Mouse (Mus musculus) neutrophil, adult 5-6 weeks (primary cell): Measurements from ENCODE around the gene Gpr65. TPM values are rescaled to one million over a fixed set of nuclear protein-coding genes. Genes with fewer than 3 reads are reported as not detected.
A peak's percentile ranks its signal among the peaks of the same experiment; 100 is the strongest.
"Not testable (repeated sequence)": the region's sequence is repeated elsewhere in the genome, so short reads cannot be mapped to it uniquely, and the experiment has no call there.

Experiments
- ATAC-seq: fragments of 151-379, 151-347 bp; 2 replicates; pipeline ENCODE4 v1.8.0; 2017; ENCODE audit warnings: mild to moderate bottlenecking, moderate TSS enrichment; ENCODE audit not compliant: insufficient number of reproducible peaks, poor library complexity, low FRiP score, severe bottlenecking; ENCODE audit errors: extremely low read depth
- total RNA-seq: library from RNA; stranded (forward); fragments of 200-1000 nt; gene quantifications from 2 replicates; pipeline ENCODE4 v1.2.3, GENCODE M21; 2017

Gpr65 gene
- 37.0 and 37.6 TPM in 2 replicates for total RNA-seq

DNA sequence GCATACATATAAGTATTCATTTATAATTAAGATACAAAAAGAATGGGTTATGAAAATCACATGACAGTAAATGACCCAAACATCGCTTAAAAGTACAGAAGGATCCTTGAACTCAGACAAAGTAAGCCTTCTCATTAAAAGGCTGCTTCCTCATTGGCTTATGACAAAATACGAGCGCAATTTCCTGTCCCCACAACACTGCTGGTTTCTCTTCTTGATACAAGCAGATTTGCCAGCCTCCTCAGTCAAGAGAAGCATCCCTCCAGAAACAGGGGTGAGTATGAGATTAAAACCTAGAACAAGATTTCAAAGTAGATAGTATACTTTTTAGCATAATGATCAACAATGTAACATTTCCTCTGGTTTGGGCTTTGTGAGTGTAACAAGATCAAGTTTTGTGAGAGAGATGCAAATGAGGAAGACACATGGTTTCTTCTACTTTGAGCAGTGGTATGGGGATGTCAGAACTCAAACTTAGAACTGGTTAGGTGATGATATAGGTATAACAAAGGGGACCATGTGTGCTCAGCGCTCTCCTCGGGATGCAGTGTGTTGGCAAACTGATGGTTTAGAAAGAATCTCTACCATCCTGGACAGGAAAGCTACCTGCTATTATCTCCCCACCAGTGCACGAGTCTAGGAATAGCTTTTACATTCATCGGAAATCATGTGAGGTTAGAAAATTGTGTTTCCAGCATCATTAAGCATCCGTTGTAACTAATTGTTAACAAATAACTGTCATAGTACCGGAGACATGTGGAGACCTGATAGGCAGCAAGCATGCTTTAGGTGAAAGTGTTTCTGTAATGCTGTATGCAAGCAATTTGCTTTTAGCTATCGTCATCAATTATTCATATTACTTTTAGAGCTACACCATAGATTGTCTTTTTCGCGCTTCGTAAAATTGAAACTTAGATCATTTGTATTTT lies at the start of gene Gpr65:
TSS of gene Gpr65 (plus strand) at position 195 of the 929 bp plus-strand sequence.
- ATAC-seq: peak; percentile 53

GRCm38 (mm10) chr12:98223286-98223685 lies 45.1 kb upstream of the Gpr65 start:
- ATAC-seq: no peak

DNA sequence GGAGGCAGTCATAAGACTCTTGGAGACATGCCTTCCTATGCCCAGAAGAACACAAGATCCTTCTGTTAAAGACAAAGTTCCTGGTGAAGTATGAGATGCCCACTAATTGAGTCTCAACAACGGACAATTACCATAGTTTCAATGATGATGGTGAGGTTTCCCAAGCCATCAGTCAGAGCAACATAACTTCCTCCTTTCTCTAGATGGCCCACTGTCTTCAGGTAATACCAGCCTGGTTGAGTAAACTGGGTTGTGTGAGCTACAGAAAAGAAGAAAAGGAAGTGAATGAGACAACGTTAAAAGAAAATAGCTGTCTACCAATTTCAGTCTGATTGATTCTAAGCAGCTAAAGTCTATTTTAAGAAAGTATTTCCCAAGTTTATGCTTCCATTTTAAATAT lies 41.4 kb upstream of the Gpr65 start:
- ATAC-seq: no peak

GRCm38 (mm10) chr12:98238478-98238877 lies 30.0 kb upstream of the Gpr65 start:
- not testable (repeated sequence) for ATAC-seq

GRCm38 (mm10) chr12:98244161-98244560 lies 24.3 kb upstream of the Gpr65 start:
- ATAC-seq: no peak

DNA sequence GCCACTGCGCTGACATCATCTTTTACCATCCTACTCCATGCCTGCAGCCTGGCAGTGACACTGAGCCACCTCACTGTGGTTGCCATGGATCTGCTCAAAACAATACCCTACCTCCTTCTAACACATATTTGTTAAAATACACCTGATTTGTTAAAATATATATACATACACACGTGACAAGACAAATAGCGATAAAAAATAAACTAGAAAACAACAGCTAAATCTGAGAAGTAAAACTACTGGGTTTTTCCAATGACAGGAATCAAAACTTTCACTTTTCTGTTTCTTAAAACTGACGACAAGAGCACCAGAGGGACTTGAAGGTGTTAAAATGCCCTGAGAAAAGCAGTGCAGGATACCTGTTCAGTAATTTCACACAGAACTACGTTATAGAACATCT lies 23.6 kb upstream of the Gpr65 start:
- ATAC-seq: no peak

GRCm38 (mm10) chr12:98246835-98247234 lies 21.6 kb upstream of the Gpr65 start:
- ATAC-seq: no peak

- ATAC-seq: no peak
Measured at GRCm38 (mm10) chr12:98249671-98250070, 18.8 kb upstream of the Gpr65 start.

DNA sequence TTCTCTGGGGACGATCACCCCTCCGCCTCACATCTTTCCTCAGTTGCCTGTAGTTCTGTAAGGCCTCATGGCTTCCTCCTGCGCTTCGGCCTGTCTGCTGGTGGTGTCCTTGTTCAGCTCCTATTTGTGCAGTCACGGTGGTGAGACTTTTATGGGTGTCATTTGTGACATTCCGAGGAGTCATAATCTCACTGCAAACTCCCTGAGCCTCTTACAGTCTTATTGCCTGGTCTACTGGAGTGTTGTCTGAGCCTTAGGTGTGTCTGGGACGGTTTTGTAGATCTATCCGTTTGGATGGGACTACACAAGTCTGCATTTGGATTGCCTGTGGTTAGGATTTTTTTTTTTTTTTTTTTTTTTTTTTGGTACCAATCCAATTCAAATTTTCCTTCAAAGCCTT lies 18.1 kb upstream of the Gpr65 start:
- ATAC-seq: no peak

- ATAC-seq: no peak
Measured at GRCm38 (mm10) chr12:98252417-98252816, 16.0 kb upstream of the Gpr65 start.

DNA sequence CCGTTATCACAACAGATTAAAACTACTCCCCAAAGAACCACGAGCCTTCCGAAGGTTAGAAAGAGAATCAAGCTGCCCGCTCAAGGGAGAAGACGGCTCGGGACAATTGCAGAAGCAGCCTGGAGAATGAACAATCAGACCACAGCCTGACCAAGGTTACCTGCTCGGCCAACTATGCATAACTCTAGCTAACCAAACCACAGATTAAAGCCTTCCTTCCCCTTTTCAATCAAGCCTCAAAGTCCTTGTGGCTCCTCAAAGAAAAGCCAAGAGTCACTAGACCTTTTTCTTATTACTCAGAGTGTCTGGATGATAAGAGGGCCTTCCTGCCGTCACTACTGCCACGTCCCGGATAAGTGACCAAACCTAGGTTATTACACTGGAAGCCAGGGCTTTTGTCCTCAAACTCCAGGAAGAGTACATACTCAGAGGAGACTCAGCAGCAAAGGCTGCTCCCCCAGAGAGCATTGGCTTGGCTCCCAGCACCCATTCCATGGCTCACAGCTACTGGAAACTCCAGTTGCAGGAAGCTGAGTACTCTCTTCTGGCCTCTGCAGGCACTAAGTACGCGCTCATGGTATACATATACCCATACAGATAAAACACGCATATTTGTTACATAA lies 13.0 kb upstream of the Gpr65 start:
- peak; percentile 39; the same call in 1 of the 2 replicates for ATAC-seq

GRCm38 (mm10) chr12:98258371-98258844 lies 10.0 kb upstream of the Gpr65 start:
- ATAC-seq: no peak

- no peak; the same call in 1 of the 2 replicates for ATAC-seq
Measured at GRCm38 (mm10) chr12:98258845-98259517, 9.5 kb upstream of the Gpr65 start, which contains the start of gene Galc. Galc (minus strand) TSS chr12:98259459.

DNA sequence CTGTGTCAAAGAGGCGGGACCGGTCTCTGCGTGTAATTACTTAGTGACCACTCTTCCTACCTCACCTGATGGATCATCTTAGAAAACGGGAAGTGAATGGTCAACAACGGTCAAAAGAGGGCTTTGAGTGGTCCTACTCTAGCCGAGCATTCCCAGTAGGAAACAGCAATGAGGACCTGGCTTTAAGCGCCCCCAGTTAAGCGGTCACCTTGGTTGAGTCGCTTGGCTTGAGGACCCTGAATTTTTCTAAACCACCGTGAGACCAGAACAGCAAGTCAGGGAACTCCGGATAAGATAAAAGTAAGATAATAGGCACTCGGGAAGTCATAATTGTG lies 8.9 kb upstream of the Gpr65 start:
- ATAC-seq: peak; percentile 85; the same call in 1 of the 2 replicates

GRCm38 (mm10) chr12:98265697-98266096 lies 2.7 kb upstream of the Gpr65 start:
- no peak for ATAC-seq

DNA sequence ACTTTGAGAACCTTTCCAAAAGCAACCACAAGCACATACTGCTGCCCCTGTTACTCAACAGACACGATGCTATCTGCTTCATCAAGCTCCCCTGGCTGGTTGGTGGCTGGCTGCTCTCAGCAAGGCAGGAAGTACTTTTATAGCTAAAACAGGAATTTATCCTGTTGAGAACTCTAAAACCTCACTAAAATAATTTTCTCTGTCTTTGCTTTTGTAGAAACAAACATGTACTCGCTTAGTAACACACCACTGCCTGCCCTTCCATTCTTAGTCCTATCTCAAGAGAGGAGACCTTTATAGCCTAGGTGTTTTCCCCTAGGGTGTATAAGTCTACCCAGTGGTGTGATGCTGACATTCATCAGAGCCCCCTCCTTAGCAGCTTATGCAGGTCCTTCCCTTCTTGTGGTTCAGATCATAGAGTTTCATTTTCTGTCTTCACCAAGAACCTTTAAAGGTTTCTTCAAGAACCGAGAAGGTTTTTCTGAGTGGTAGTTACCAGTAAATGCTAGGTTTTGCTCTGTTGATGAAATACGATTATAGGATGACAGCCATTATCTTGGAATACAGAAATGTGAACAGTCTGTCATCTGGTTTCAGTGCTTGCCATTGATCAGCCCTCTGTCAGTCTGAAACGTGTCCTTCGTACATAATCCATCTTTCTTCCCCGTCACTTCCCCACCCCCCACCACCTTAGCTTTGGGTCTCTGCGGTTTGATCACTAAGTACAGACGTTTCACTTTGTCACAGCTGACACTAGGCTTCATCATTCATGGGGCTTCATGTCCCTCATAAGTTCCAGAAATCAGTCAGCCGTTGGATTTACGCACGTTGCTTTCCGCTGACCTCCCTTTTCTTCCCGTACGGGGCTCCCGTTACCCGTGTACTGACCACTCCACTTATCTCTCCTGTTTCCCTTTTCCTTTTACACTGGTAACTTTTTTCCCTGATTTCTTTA lies 1.6 kb downstream of the Gpr65 start:
- peak; percentile 56 for ATAC-seq

GRCm38 (mm10) chr12:98270810-98271566 lies 2.6 kb downstream of the Gpr65 start:
- no peak for ATAC-seq

DNA sequence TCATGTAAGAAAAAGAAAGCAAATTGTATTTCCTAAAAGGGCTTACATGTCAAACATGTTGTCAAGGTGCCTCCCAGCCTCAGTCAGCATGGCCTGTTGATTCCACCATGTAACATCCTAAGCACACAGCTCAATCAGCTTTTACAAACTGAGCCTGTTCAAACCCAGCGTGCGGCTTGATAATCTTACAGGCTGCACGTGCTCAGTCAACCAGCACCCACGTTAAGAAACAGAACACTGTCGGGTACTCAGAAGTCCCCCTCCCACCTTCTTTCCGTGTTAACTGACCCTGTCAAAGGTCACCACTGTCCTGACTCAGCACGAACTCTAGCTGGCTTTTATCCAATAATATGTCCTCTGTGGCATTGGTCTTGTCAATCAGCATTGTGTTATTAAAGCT lies 4.0 kb downstream of the Gpr65 start:
- ATAC-seq: no peak
